Mouse (Mus musculus): Measurements from ENCODE around the gene Ttc22. TPM values are rescaled to one million over a fixed set of nuclear protein-coding genes. Genes with fewer than 3 reads are reported as not detected.

The Ttc22 gene
- total RNA-seq, 2 experiments from 2014 or later, result 0.98 to 1.00 TPM

- intact Hi-C loops (cut with DNase I), result no loop called here
- no peak for DNase-seq (ENCODE audit: extremely low spot score in 1 of 2, low spot score in 2 of 2)
Measured at GRCm38 (mm10) chr4:106597055-106597454, 25.2 kb upstream of the Ttc22 start.

GRCm38 (mm10) chr4:106597741-106598140 lies 24.5 kb upstream of the Ttc22 start:
- intact Hi-C loops (cut with DNase I), result no loop called here
- no peak for DNase-seq (ENCODE audit: extremely low spot score in 1 of 2, low spot score in 2 of 2)
- Histone ChIP-seq H3K4me3 (no peak overlapping the region), H3K27ac (no peak overlapping the region)
- no peak for TF ChIP-seq CTCF (IDR thresholded peaks at IDR 0.05)

More at GRCm38 (mm10) chr4:106597055-106597454, 25.2 kb upstream of the Ttc22 start:
- H3K27ac ChIP-seq, result no peak overlapping the region
- no peak overlapping the region for H3K4me3 ChIP-seq
- TF ChIP-seq CTCF (IDR thresholded peaks at IDR 0.05), result no peak

GRCm38 (mm10) chr4:106599415-106599814 lies 22.8 kb upstream of the Ttc22 start:
- TF ChIP-seq CTCF (IDR thresholded peaks at IDR 0.05), result no peak; the same call in 1 of the 2 replicates
- DNase-seq (ENCODE audit: extremely low spot score in 1 of 2, low spot score in 2 of 2), result no peak
- no peak overlapping the region for H3K4me3 ChIP-seq
- intact Hi-C loops (cut with DNase I), result no loop called here
- no peak overlapping the region for H3K27ac ChIP-seq

- Histone ChIP-seq H3K4me3 (no peak overlapping the region), H3K27ac (no peak overlapping the region)
- no peak for TF ChIP-seq CTCF (IDR thresholded peaks at IDR 0.05)
- no peak for DNase-seq (ENCODE audit: extremely low spot score in 1 of 2, low spot score in 2 of 2)
- intact Hi-C loops (cut with DNase I), result no loop called here
Measured at GRCm38 (mm10) chr4:106600770-106601169, 21.5 kb upstream of the Ttc22 start.

- peak overlapping the region; percentile 23; the same call in 1 of the 2 replicates for H3K4me3 ChIP-seq
- no peak for DNase-seq (ENCODE audit: extremely low spot score in 1 of 2, low spot score in 2 of 2)
- TF ChIP-seq CTCF (IDR thresholded peaks at IDR 0.05), result no peak
- intact Hi-C loops (cut with DNase I), result no loop called here
- no peak overlapping the region for H3K27ac ChIP-seq
Measured at GRCm38 (mm10) chr4:106606639-106607554, 15.3 kb upstream of the Ttc22 start.

GRCm38 (mm10) chr4:106607905-106608304 lies 14.3 kb upstream of the Ttc22 start:
- no peak for DNase-seq (ENCODE audit: extremely low spot score in 1 of 2, low spot score in 2 of 2)
- TF ChIP-seq CTCF (IDR thresholded peaks at IDR 0.05), result no peak
- no peak overlapping the region for H3K4me3 ChIP-seq
- intact Hi-C loops (cut with DNase I), result no loop called here
- no peak overlapping the region for H3K27ac ChIP-seq

- DNase-seq (ENCODE audit: extremely low spot score in 1 of 2, low spot score in 2 of 2), result no peak
- intact Hi-C loops (cut with DNase I), result loop anchor here (10.0 kb wide), 1 partner anchor 732 kb away; no protein-coding TSS in a partner anchor
- Histone ChIP-seq H3K27ac (no peak overlapping the region), H3K4me3 (no peak overlapping the region)
- no peak for TF ChIP-seq CTCF (IDR thresholded peaks at IDR 0.05)
Measured at GRCm38 (mm10) chr4:106613105-106613504, 9.1 kb upstream of the Ttc22 start.

GRCm38 (mm10) chr4:106613560-106613959 lies 8.7 kb upstream of the Ttc22 start:
- no peak for TF ChIP-seq CTCF (IDR thresholded peaks at IDR 0.05)

GRCm38 (mm10) chr4:106614180-106614797 lies 7.9 kb upstream of the Ttc22 start:
- DNase-seq (ENCODE audit: extremely low spot score in 1 of 2, low spot score in 2 of 2), result peak; percentile 72 to 80
- Histone ChIP-seq H3K4me3 (no peak overlapping the region), H3K27ac (no peak overlapping the region)
- peak; percentile 96 for TF ChIP-seq CTCF (IDR thresholded peaks at IDR 0.05)
- intact Hi-C loops (cut with DNase I), result loop anchor here (1.0 to 10.0 kb wide), 3 partner anchors 94 to 731 kb away; no protein-coding TSS in a partner anchor

More at GRCm38 (mm10) chr4:106613560-106613959, 8.7 kb upstream of the Ttc22 start:
- no peak for DNase-seq (ENCODE audit: extremely low spot score in 1 of 2, low spot score in 2 of 2)
- intact Hi-C loops (cut with DNase I), result loop anchor here (10.0 kb wide), 1 partner anchor 731 kb away; no protein-coding TSS in a partner anchor
- H3K4me3 ChIP-seq, result no peak overlapping the region
- H3K27ac ChIP-seq, result no peak overlapping the region

GRCm38 (mm10) chr4:106614881-106615280 lies 7.4 kb upstream of the Ttc22 start:
- no peak for DNase-seq (ENCODE audit: extremely low spot score in 1 of 2, low spot score in 2 of 2)
- H3K27ac ChIP-seq, result no peak overlapping the region
- no peak for TF ChIP-seq CTCF (IDR thresholded peaks at IDR 0.05)
- H3K4me3 ChIP-seq, result no peak overlapping the region
- intact Hi-C loops (cut with DNase I), result loop anchor here (1.0 to 10.0 kb wide), 3 partner anchors 93 to 730 kb away; no protein-coding TSS in a partner anchor

GRCm38 (mm10) chr4:106615637-106616036 lies 6.6 kb upstream of the Ttc22 start:
- Histone ChIP-seq H3K4me3 (no peak overlapping the region), H3K27ac (no peak overlapping the region)
- intact Hi-C loops (cut with DNase I), result loop anchor here (2.0 to 10.0 kb wide), 2 partner anchors 549 to 729 kb away; no protein-coding TSS in a partner anchor
- no peak for TF ChIP-seq CTCF (IDR thresholded peaks at IDR 0.05)
- DNase-seq (ENCODE audit: extremely low spot score in 1 of 2, low spot score in 2 of 2), result no peak

GRCm38 (mm10) chr4:106617056-106617455 lies 5.2 kb upstream of the Ttc22 start, which contains the start of gene Lexm:
TSS of gene Lexm (minus strand) at chr4:106617241.
- peak; percentile 36 to 50 for DNase-seq (ENCODE audit: extremely low spot score in 1 of 2, low spot score in 2 of 2)
- intact Hi-C loops (cut with DNase I), result loop anchor here (10.0 kb wide), 1 partner anchor 728 kb away; no protein-coding TSS in a partner anchor
- Histone ChIP-seq H3K27ac (no peak within 1 kb of the TSS), H3K4me3 (peak within 1 kb of the TSS; percentile 31; the same call in 1 of the 2 replicates)
- TF ChIP-seq CTCF (IDR thresholded peaks at IDR 0.05), result no peak
